Mouse (Mus musculus) stomach, embryonic 14.5 days (tissue): ENCODE results near the gene Ncoa4. TPM values are rescaled to one million over a fixed set of nuclear protein-coding genes. Genes with fewer than 3 reads are reported as not detected.
A peak's percentile ranks its signal among the peaks of the same experiment; 100 is the strongest.
"Not testable (repeated sequence)": the region's sequence is repeated elsewhere in the genome, so short reads cannot be mapped to it uniquely, and the experiment has no call there.

ENCODE experiments used
- ATAC-seq: fragments of 200-750 bp; cut with Nextera tagmentation; 2 replicates; pipeline ENCODE4 v1.8.0; 2017; ENCODE audit warnings: low read depth, moderate TSS enrichment; ENCODE audit not compliant: insufficient number of reproducible peaks, insufficient read depth, low FRiP score
- H3K27ac ChIP-seq: fragments of 300-500 bp; sonication (generic); 2 replicates; pipeline ENCODE4 v1.5.1; 2014; ENCODE audit warnings: mild to moderate bottlenecking, low read length, moderate library complexity, mixed read lengths
- H3K27me3 ChIP-seq: fragments of 300-500 bp; sonication (generic); 2 replicates; pipeline ENCODE4 v1.6.1; 2014; ENCODE audit warnings: low read length, control low read depth, mixed read lengths; ENCODE audit not compliant: control insufficient read depth, insufficient read depth
- H3K36me3 ChIP-seq: fragments of 300-500 bp; sonication (generic); 2 replicates; pipeline ENCODE4 v1.6.1; 2014; ENCODE audit warnings: mild to moderate bottlenecking, control low read depth, low read length, moderate library complexity, mixed read lengths; ENCODE audit not compliant: control insufficient read depth, insufficient read depth
- H3K4me1 ChIP-seq: fragments of 300-500 bp; sonication (generic); 2 replicates; pipeline ENCODE4 v1.6.1; 2014; ENCODE audit warnings: low read length, control low read depth, mixed read lengths; ENCODE audit not compliant: control insufficient read depth, insufficient read depth
- H3K4me2 ChIP-seq: fragments of 300-500 bp; sonication (generic); replicated peaks from 2 replicates; pipeline ENCODE4 v1.6.1; 2014; ENCODE audit warnings: low read depth, low read length, control low read depth
- H3K4me3 ChIP-seq: fragments of 300-500 bp; sonication (generic); 2 replicates; pipeline ENCODE4 v1.5.1; 2014; ENCODE audit warnings: low read depth, low read length, control low read depth
- H3K9ac ChIP-seq: fragments of 300-500 bp; sonication (generic); replicated peaks from 2 replicates; pipeline ENCODE4 v1.6.1; 2014; ENCODE audit warnings: low read depth, mild to moderate bottlenecking, control low read depth, low read length, moderate library complexity, mixed read lengths
- H3K9me3 ChIP-seq: fragments of 300-500 bp; sonication (generic); 2 replicates; pipeline ENCODE4 v1.6.1; 2016; ENCODE audit warnings: low read depth, low read length, control low read depth; ENCODE audit not compliant: control insufficient read depth
- WGBS: fragments of 180-500 bp; shearing (Covaris S2); extraction: QIAGEN DNeasy Blood & Tissue Kit; methylation state at CpG from one replicate; pipeline ENCODE4 v1.1.7; 2014; 5-methylcytosine and 5-hydroxymethylcytosine counted together
- polyA plus RNA-seq: library from polyadenylated mRNA; unstranded; fragments of >200 nt; fragmentation: Nextera tagmentation; extraction: Ambion mirVana; gene quantifications from 2 replicates; pipeline ENCODE4 v1.2.1, GENCODE M21; 2014

The Ncoa4 gene
- polyA plus RNA-seq, 1 experiment from 2014 or later, result 109 TPM

- peaks cover 48% of the 10 kb centered on the region for H3K36me3 ChIP-seq
Observed at GRCm38 (mm10) chr14:32192437-32192836, 32.8 kb downstream of the Ncoa4 start.

GRCm38 (mm10) chr14:32193557-32193956 lies 33.9 kb downstream of the Ncoa4 start:
- H3K36me3 ChIP-seq, result peaks cover 45% of the 10 kb centered on the region
- not testable (repeated sequence) for ATAC-seq, H3K27ac ChIP-seq

More at GRCm38 (mm10) chr14:32192437-32192836, 32.8 kb downstream of the Ncoa4 start:
- Histone ChIP-seq H3K27ac (no peak overlapping the region), H3K4me2 (no peak overlapping the region), H3K9me3 (no peaks in the 10 kb centered on the region), H3K4me3 (no peak overlapping the region), H3K27me3 (no peaks in the 10 kb centered on the region), H3K4me1 (no peaks in the 10 kb centered on the region), H3K9ac (no peak overlapping the region)
- 0 out of 2 replicates have a peak, but pooled peaks have one; percentile 28 for ATAC-seq
- WGBS, result 40% methylated on average over 3 of the region's 3 CpGs

GRCm38 (mm10) chr14:32201354-32201753 lies 41.7 kb downstream of the Ncoa4 start:
- peaks cover 20% of the 10 kb centered on the region for H3K36me3 ChIP-seq
- WGBS, result under 1% methylated on average over 26 of the region's 26 CpGs

More at GRCm38 (mm10) chr14:32193557-32193956, 33.9 kb downstream of the Ncoa4 start:
- H3K4me1 ChIP-seq, H3K4me3 ChIP-seq, H3K9me3 ChIP-seq, H3K9ac ChIP-seq, H3K27me3 ChIP-seq, H3K4me2 ChIP-seq: not testable (repeated sequence)
- 79% methylated on average over 5 of the region's 5 CpGs for WGBS

GRCm38 (mm10) chr14:32201791-32202451 lies 42.3 kb downstream of the Ncoa4 start, which contains the start of the genes Timm23 and Parg:
Gene Timm23, minus strand, starts transcription at chr14:32201898.
Gene Parg, plus strand, starts transcription at chr14:32201949.
- no peaks in the 10 kb centered on the region for H3K27me3 ChIP-seq
- H3K9me3 ChIP-seq, result no peaks in the 10 kb centered on the region
- peaks cover 15% of the 10 kb centered on the region; the same call in 1 of the 2 replicates for H3K4me1 ChIP-seq
- peak; percentile 93; the same call in 1 of the 2 replicates for ATAC-seq
- H3K36me3 ChIP-seq, result peaks cover 18% of the 10 kb centered on the region
- H3K4me2 ChIP-seq, result peak within 1 kb of the TSS; percentile 86
- peak within 1 kb of the TSS; percentile 100 for H3K4me3 ChIP-seq
- peak within 1 kb of the TSS; percentile 34; the same call in 1 of the 2 replicates for H3K27ac ChIP-seq
- WGBS, result under 1% methylated on average over 77 of the region's 77 CpGs
- H3K9ac ChIP-seq, result peak within 1 kb of the TSS; percentile 94

More at GRCm38 (mm10) chr14:32201354-32201753, 41.7 kb downstream of the Ncoa4 start:
- Histone ChIP-seq H3K9ac (peak overlapping the region; percentile 40), H3K4me1 (peaks cover 15% of the 10 kb centered on the region; the same call in 1 of the 2 replicates), H3K27ac (no peak overlapping the region), H3K9me3 (no peaks in the 10 kb centered on the region), H3K27me3 (no peaks in the 10 kb centered on the region), H3K4me2 (peak overlapping the region; percentile 61), H3K4me3 (peak overlapping the region; percentile 100)
- ATAC-seq, result peak; percentile 39; the same call in 1 of the 2 replicates

- Histone ChIP-seq H3K4me3 (no peak overlapping the region), H3K9me3 (no peaks in the 10 kb centered on the region), H3K36me3 (no peaks in the 10 kb centered on the region), H3K27me3 (no peaks in the 10 kb centered on the region), H3K9ac (no peak overlapping the region), H3K4me2 (no peak overlapping the region), H3K27ac (no peak overlapping the region), H3K4me1 (no peaks in the 10 kb centered on the region)
- ATAC-seq, result no peak
Observed at GRCm38 (mm10) chr14:32226601-32227000, 66.9 kb downstream of the Ncoa4 start.

GRCm38 (mm10) chr14:32228996-32229395 lies 69.3 kb downstream of the Ncoa4 start:
- WGBS, result 0% methylated on average over 2 of the region's 2 CpGs

More at GRCm38 (mm10) chr14:32228996-32229395, 69.3 kb downstream of the Ncoa4 start:
- Histone ChIP-seq H3K4me1 (no peaks in the 10 kb centered on the region), H3K9ac (no peak overlapping the region), H3K27ac (no peak overlapping the region), H3K9me3 (no peaks in the 10 kb centered on the region), H3K4me3 (no peak overlapping the region), H3K36me3 (no peaks in the 10 kb centered on the region), H3K4me2 (no peak overlapping the region), H3K27me3 (no peaks in the 10 kb centered on the region)
- no peak for ATAC-seq

Other genes starting within 250 kb of the Ncoa4 start
- gene Galnt15, start 130.9 kb upstream of the Ncoa4 start, polyA plus RNA-seq, result 0.08 and 0.09 TPM in 2 replicates
- 19.3 and 25.9 TPM in 2 replicates for gene Oxnad1, start 74.5 kb upstream of the Ncoa4 start, polyA plus RNA-seq
- 97.1 and 98.3 TPM in 2 replicates for gene Dph3, start 74.1 kb upstream of the Ncoa4 start, polyA plus RNA-seq
- gene Msmb, start 17.8 kb upstream of the Ncoa4 start, polyA plus RNA-seq, result not detected in 2 replicates
- gene Timm23, start 42.0 kb downstream of the Ncoa4 start, polyA plus RNA-seq, result 256 and 262 TPM in 2 replicates
- gene Parg, start 42.1 kb downstream of the Ncoa4 start, polyA plus RNA-seq, result 47.1 and 50.2 TPM in 2 replicates
- gene Ogdhl, start 162.2 kb downstream of the Ncoa4 start, polyA plus RNA-seq, result 12.5 and 13.6 TPM in 2 replicates
- not detected in 2 replicates for gene 1700024G13Rik, start 228.5 kb downstream of the Ncoa4 start, polyA plus RNA-seq